Mouse (Mus musculus): ENCODE data around the gene Cnga1. TPM values are rescaled to one million over a fixed set of nuclear protein-coding genes. Genes with fewer than 3 reads are reported as not detected.
A peak's percentile ranks its signal among the peaks of the same experiment; 100 is the strongest.

Gene Cnga1
- polyA plus RNA-seq, 1 experiment from 2014 or later, result not detected

DNA sequence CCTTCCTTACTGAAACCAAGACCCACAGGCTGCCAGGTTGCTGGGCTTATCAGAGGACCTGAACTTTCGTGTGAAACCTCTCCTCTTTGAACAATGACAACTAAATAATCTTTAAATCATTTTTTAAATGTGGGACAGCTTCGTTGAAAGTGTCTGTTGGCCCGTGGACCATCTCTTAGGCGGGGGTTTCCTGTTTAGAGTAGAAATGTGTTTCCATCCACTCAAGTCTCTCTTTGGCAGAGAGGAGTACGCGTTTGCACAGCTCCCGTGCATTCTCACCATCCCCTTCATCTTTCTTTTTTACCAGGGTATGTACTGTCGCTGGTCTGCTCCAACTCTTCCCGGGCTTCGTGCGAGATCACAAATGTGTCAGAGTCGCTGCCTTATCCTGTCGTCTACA, 14.3 kb upstream of the Cnga1 start:
- H3K9me3 ChIP-seq (ENCODE audit: control insufficient read depth), result no peaks in the 10 kb centered on the region
- H3K36me3 ChIP-seq (ENCODE audit: control insufficient read depth, insufficient read depth), result peaks cover 5% of the 10 kb centered on the region; the same call in 1 of the 2 replicates
- H3K4me1 ChIP-seq (replicated peaks; ENCODE audit: control insufficient read depth, insufficient read depth, low read length), result peaks cover 5% of the 10 kb centered on the region; the same call in 1 of the 2 replicates
- no peak overlapping the region for H3K27ac ChIP-seq (ENCODE audit: low read depth, low read length)
- WGBS, result 76% methylated on average over 13 of the region's 13 CpGs
- no peaks in the 10 kb centered on the region for H3K27me3 ChIP-seq (replicated peaks; ENCODE audit: control insufficient read depth, insufficient read depth, low read length)
- TF ChIP-seq CTCF (IDR thresholded peaks at IDR 0.05; ENCODE audit: low read depth), result no peak
- no peak overlapping the region for H3K4me3 ChIP-seq (ENCODE audit: low read depth, low read length)
- no peak overlapping the region for H3K9ac ChIP-seq (ENCODE audit: low read depth, low read length)
- H3K4me2 ChIP-seq (replicated peaks; ENCODE audit: low read depth), result no peak overlapping the region
- no peak for ATAC-seq

DNA sequence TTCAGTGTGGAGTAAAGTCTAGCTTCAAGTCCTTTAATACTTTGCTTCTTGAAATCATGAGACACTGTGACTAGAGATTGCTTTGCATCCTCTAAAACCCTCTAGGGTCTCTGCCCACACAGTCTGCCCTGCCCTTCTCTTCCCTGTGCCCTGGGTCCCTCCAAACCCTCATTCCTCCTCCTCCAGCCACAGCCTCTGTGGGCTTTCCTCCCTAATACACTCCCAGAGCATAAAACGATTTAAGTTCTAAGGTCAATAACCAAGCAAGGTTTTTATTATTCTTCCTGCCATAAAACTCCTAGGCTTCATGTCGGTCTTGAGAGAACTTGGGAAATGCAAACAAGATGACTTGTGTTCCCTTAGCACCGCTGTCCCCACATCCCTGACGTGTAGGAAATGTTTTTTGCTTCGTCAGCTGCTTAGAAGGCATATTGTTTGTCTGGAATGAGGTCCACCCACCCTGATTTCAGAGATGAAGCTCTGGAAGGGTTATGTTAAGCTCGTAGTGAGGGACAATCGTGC, 12.3 kb upstream of the Cnga1 start:
- no peak for TF ChIP-seq CTCF (IDR thresholded peaks at IDR 0.05; ENCODE audit: low read depth)
- no peaks in the 10 kb centered on the region for H3K9me3 ChIP-seq (ENCODE audit: control insufficient read depth)
- H3K27ac ChIP-seq (ENCODE audit: low read depth, low read length), result peak overlapping the region; percentile 80
- peaks cover 5% of the 10 kb centered on the region; the same call in 1 of the 2 replicates for H3K4me1 ChIP-seq (replicated peaks; ENCODE audit: control insufficient read depth, insufficient read depth, low read length)
- ATAC-seq, result peak; percentile 89
- peak overlapping the region; percentile 17; the same call in 1 of the 2 replicates for H3K4me3 ChIP-seq (ENCODE audit: low read depth, low read length)
- 21% methylated on average over 7 of the region's 7 CpGs for WGBS
- H3K9ac ChIP-seq (ENCODE audit: low read depth, low read length), result no peak overlapping the region
- no peaks in the 10 kb centered on the region for H3K27me3 ChIP-seq (replicated peaks; ENCODE audit: control insufficient read depth, insufficient read depth, low read length)
- H3K36me3 ChIP-seq (ENCODE audit: control insufficient read depth, insufficient read depth), result peaks cover 5% of the 10 kb centered on the region; the same call in 1 of the 2 replicates
- peak overlapping the region; percentile 51 for H3K4me2 ChIP-seq (replicated peaks; ENCODE audit: low read depth)

- H3K4me1 ChIP-seq (replicated peaks; ENCODE audit: control insufficient read depth, insufficient read depth, low read length), result 0 out of 2 replicates have a peak, but pooled peaks cover 5% of the 10 kb centered on the region
- no peak overlapping the region for H3K9ac ChIP-seq (ENCODE audit: low read depth, low read length)
- 54% methylated on average over 10 of the region's 10 CpGs for WGBS
- H3K9me3 ChIP-seq (ENCODE audit: control insufficient read depth), result no peaks in the 10 kb centered on the region
- H3K27ac ChIP-seq (ENCODE audit: low read depth, low read length), result no peak overlapping the region
- no peaks in the 10 kb centered on the region; the same call in 1 of the 2 replicates for H3K36me3 ChIP-seq (ENCODE audit: control insufficient read depth, insufficient read depth)
- H3K27me3 ChIP-seq (replicated peaks; ENCODE audit: control insufficient read depth, insufficient read depth, low read length), result no peaks in the 10 kb centered on the region
- no peak for TF ChIP-seq CTCF (IDR thresholded peaks at IDR 0.05; ENCODE audit: low read depth)
- H3K4me2 ChIP-seq (replicated peaks; ENCODE audit: low read depth), result no peak overlapping the region
- no peak overlapping the region for H3K4me3 ChIP-seq (ENCODE audit: low read depth, low read length)
- ATAC-seq, result no peak
Observed at GRCm38 (mm10) chr5:72653068-72653674, 9.1 kb upstream of the Cnga1 start.

DNA sequence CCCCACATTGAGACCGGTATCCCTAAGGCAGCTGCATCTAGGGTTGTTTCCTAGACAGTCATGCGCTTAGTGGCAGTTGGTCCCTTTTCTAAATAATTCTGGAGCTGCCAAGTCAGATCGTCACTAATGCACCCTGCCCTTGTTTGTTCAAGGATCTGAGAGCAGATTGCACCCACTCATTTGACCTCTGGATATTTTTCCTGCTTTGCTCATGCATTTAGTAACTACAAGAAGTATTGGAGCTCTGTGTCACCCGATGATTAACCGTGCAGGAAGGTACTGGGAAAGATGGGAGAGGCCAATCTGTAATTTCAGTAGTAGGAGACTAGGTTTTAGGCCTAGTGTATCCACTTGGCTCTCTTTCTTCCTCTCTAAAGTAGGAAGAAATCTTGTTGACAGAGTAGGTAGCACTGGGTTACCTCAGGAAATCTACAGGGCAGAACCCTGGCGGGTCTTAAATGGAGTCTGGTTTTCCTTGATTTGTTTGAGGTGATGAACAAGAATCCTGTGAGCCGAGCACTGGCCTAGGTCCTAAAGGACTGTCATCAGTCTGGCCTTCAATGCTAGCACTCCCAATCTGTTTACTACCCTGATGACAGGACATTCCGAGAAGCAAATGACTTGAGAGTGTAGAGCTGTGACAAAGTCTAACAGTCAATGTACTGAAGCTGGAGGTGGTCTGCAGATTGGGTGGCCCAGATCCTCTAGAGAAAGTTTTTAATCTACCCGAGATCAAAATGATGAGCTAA, 5.1 kb upstream of the Cnga1 start:
- no peaks in the 10 kb centered on the region; the same call in 1 of the 2 replicates for H3K36me3 ChIP-seq (ENCODE audit: control insufficient read depth, insufficient read depth)
- no peaks in the 10 kb centered on the region for H3K27me3 ChIP-seq (replicated peaks; ENCODE audit: control insufficient read depth, insufficient read depth, low read length)
- H3K4me3 ChIP-seq (ENCODE audit: low read depth, low read length), result peak overlapping the region; percentile 60
- peak overlapping the region; percentile 91 for H3K27ac ChIP-seq (ENCODE audit: low read depth, low read length)
- peak; percentile 17 for ATAC-seq
- no peak for TF ChIP-seq CTCF (IDR thresholded peaks at IDR 0.05; ENCODE audit: low read depth)
- 46% methylated on average over 9 of the region's 9 CpGs for WGBS
- peak overlapping the region; percentile 79 for H3K4me2 ChIP-seq (replicated peaks; ENCODE audit: low read depth)
- H3K4me1 ChIP-seq (replicated peaks; ENCODE audit: control insufficient read depth, insufficient read depth, low read length), result no peaks in the 10 kb centered on the region; the same call in 1 of the 2 replicates
- H3K9ac ChIP-seq (ENCODE audit: low read depth, low read length), result no peak overlapping the region
- no peaks in the 10 kb centered on the region for H3K9me3 ChIP-seq (ENCODE audit: control insufficient read depth)

DNA sequence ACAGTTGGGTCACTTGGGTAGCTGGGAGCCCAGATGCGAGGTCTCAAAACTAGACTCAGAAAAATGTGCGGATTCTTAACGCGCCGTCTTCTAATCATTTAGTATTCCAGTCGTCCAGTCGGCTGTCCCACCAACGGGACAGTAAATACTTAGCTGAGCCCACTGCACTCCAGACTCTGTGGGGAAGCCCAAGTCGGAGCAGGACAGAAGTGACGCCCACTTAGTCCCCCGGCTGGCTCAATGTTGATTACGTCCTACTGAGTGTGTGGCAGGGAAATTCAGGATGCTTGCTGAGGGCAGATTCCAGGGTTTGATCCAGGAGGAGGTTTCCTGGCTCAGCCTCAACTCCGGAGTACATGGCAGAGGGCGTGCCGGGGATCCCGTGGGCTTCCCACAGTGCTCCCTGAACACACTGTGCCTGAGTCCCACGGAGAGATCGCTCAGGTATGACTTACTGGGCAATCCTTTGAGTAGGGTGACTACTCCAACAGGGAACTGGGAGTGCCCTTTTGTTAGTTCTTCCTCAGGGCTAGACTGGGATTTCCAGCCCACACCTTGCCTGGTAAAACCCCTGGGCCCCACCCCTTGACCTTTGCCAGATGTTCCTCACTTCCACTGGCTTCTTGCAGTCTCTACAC, 4.0 kb upstream of the Cnga1 start:
- H3K4me3 ChIP-seq (ENCODE audit: low read depth, low read length), result peak overlapping the region; percentile 60
- peak overlapping the region; percentile 91 for H3K27ac ChIP-seq (ENCODE audit: low read depth, low read length)
- TF ChIP-seq CTCF (IDR thresholded peaks at IDR 0.05; ENCODE audit: low read depth), result no peak
- no peaks in the 10 kb centered on the region for H3K36me3 ChIP-seq (ENCODE audit: control insufficient read depth, insufficient read depth)
- H3K4me1 ChIP-seq (replicated peaks; ENCODE audit: control insufficient read depth, insufficient read depth, low read length), result no peaks in the 10 kb centered on the region; the same call in 1 of the 2 replicates
- WGBS, result 4% methylated on average over 18 of the region's 18 CpGs
- peak; percentile 37 for ATAC-seq
- H3K27me3 ChIP-seq (replicated peaks; ENCODE audit: control insufficient read depth, insufficient read depth, low read length), result no peaks in the 10 kb centered on the region
- peak overlapping the region; percentile 79 for H3K4me2 ChIP-seq (replicated peaks; ENCODE audit: low read depth)
- no peaks in the 10 kb centered on the region for H3K9me3 ChIP-seq (ENCODE audit: control insufficient read depth)
- H3K9ac ChIP-seq (ENCODE audit: low read depth, low read length), result peak overlapping the region; percentile 60

DNA sequence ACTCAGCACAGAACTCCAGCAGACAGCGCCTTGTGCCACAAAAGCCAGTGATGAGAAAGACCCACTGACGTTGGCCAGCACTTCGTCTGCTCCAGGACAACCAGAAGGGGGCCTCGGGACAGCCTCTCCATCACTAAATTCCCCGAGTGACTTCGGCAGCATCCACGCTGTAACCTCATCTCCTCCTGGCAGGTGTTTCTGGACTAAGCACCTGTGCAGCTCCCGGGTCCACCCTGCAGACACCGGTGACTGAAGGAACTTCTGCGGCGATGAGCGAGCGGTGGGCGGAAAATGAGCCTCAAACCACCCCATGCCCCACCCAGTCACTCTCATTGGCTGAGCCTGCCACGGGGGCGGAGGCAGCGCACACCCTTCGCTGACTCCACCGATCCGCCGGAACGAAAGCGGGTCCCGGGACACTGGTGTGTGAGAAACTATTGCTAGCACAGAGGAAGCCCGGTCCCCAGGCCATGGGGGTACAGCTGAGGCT, 3.4 kb upstream of the Cnga1 start, which contains the start of gene Nipal1:
Nipal1 (plus strand) TSS at position 378 of the 490 bp plus-strand sequence.
- H3K4me3 ChIP-seq (ENCODE audit: low read depth, low read length), result peak within 1 kb of the TSS; percentile 60
- no peaks in the 10 kb centered on the region; the same call in 1 of the 2 replicates for H3K4me1 ChIP-seq (replicated peaks; ENCODE audit: control insufficient read depth, insufficient read depth, low read length)
- WGBS, result 1% methylated on average over 25 of the region's 25 CpGs
- peak within 1 kb of the TSS; percentile 91 for H3K27ac ChIP-seq (ENCODE audit: low read depth, low read length)
- H3K36me3 ChIP-seq (ENCODE audit: control insufficient read depth, insufficient read depth), result no peaks in the 10 kb centered on the region
- H3K4me2 ChIP-seq (replicated peaks; ENCODE audit: low read depth), result peak within 1 kb of the TSS; percentile 79
- no peaks in the 10 kb centered on the region for H3K9me3 ChIP-seq (ENCODE audit: control insufficient read depth)
- TF ChIP-seq CTCF (IDR thresholded peaks at IDR 0.05; ENCODE audit: low read depth), result peak; percentile 56
- H3K27me3 ChIP-seq (replicated peaks; ENCODE audit: control insufficient read depth, insufficient read depth, low read length), result no peaks in the 10 kb centered on the region
- peak within 1 kb of the TSS; percentile 60 for H3K9ac ChIP-seq (ENCODE audit: low read depth, low read length)
- peak; percentile 87 for ATAC-seq
